Mouse (Mus musculus) small intestine, adult 2 months (tissue): ENCODE results near the gene Krtdap. TPM values are rescaled to one million over a fixed set of nuclear protein-coding genes. Genes with fewer than 3 reads are reported as not detected.
A peak's percentile ranks its signal among the peaks of the same experiment; 100 is the strongest.

Experiments used
- H3K27ac ChIP-seq: fragments of 200-500 bp; 2 replicates; pipeline ENCODE4 v1.5.1; 2012; ENCODE audit warnings: low read depth, low read length, control low read depth, inconsistent platforms; ENCODE audit not compliant: insufficient read depth
- H3K27me3 ChIP-seq: fragments of 200-500 bp; 2 replicates; pipeline ENCODE4 v1.6.1; 2012; ENCODE audit warnings: mild to moderate bottlenecking, moderate library complexity, low read length, inconsistent platforms; ENCODE audit not compliant: control insufficient read depth, insufficient read depth
- H3K36me3 ChIP-seq: fragments of 200-500 bp; 2 replicates; pipeline ENCODE4 v1.6.1; 2012; ENCODE audit warnings: mild to moderate bottlenecking, low read length, control low read depth, inconsistent platforms; ENCODE audit not compliant: control insufficient read depth, insufficient read depth
- H3K4me1 ChIP-seq: fragments of 200-500 bp; 2 replicates; pipeline ENCODE4 v1.6.1; 2012; ENCODE audit warnings: low read length, inconsistent platforms, mixed read lengths; ENCODE audit not compliant: control insufficient read depth, insufficient read depth, insufficient read length
- H3K4me3 ChIP-seq: fragments of 200-500 bp; 2 replicates; pipeline ENCODE4 v1.5.1; 2012; ENCODE audit warnings: low read depth, mild to moderate bottlenecking, control low read depth, inconsistent platforms, low read length, moderate library complexity
- CTCF ChIP-seq: fragments of 200-500 bp; IDR thresholded peaks from 2 replicates; pipeline ENCODE4 v1.5.1; 2012; ENCODE audit warnings: low read depth, mild to moderate bottlenecking, control low read depth, inconsistent platforms, low read length, moderate library complexity, mixed read lengths; ENCODE audit not compliant: insufficient replicate concordance, insufficient read length; ENCODE audit errors: extremely low read depth
- POLR2A ChIP-seq: fragments of 200-500 bp; IDR thresholded peaks from 2 replicates; pipeline ENCODE4 v1.6.1; 2012; ENCODE audit warnings: low read depth, mild to moderate bottlenecking, control low read depth, inconsistent platforms, low read length, moderate library complexity
- WGBS: fragments of 180-500 bp; shearing (Covaris S2); methylation state at CpG from one replicate; pipeline ENCODE4 v1.1.7; 2018; 5-methylcytosine and 5-hydroxymethylcytosine counted together
- polyA plus RNA-seq: library from polyadenylated mRNA; depleted of rRNA; stranded (reverse); fragments of >200 nt; gene quantifications from 2 replicates; pipeline ENCODE4 v1.2.3, GENCODE M21; 2012

Krtdap gene
- polyA plus RNA-seq, 1 experiment, result not detected

- Histone ChIP-seq H3K4me3 (no peak within 1 kb of the TSS), H3K27ac (no peak within 1 kb of the TSS), H3K27me3 (no peaks in the 10 kb centered on the region), H3K4me1 (no peaks in the 10 kb centered on the region), H3K36me3 (no peaks in the 10 kb centered on the region)
- WGBS, result 66% methylated on average over 5 of the region's 5 CpGs
- no peak for TF ChIP-seq CTCF
- no peak for TF ChIP-seq POLR2A
Observed at GRCm38 (mm10) chr7:30751086-30751669, 36.5 kb upstream of the Krtdap start, which contains the start of gene Sbsn. TSS of gene Sbsn (plus strand) at chr7:30751471.

DNA sequence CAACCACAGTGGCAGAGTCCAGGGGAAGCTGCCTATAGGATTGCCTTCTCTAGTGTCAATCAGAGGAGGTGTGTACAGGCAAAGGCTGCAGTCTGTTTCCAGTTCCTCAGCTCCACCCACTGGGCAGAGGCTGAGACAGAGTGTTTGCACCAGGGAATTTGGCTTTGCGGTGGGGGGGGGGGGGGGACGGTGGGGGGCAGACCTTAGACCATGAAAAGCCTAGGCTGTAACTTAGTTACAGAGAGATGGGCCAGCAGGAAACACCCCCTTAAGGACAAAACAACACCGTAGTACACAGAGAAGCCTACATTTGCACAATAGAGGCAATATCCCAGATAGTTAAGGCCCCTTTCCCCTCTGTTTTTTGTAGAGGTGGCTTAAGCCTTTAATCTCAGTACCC lies 30.7 kb upstream of the Krtdap start:
- Histone ChIP-seq H3K4me1 (no peaks in the 10 kb centered on the region), H3K4me3 (no peak overlapping the region), H3K36me3 (no peaks in the 10 kb centered on the region), H3K27ac (no peak overlapping the region), H3K27me3 (no peaks in the 10 kb centered on the region)
- 66% methylated on average over 3 of the region's 3 CpGs for WGBS
- TF ChIP-seq POLR2A (no peak), CTCF (no peak)

DNA sequence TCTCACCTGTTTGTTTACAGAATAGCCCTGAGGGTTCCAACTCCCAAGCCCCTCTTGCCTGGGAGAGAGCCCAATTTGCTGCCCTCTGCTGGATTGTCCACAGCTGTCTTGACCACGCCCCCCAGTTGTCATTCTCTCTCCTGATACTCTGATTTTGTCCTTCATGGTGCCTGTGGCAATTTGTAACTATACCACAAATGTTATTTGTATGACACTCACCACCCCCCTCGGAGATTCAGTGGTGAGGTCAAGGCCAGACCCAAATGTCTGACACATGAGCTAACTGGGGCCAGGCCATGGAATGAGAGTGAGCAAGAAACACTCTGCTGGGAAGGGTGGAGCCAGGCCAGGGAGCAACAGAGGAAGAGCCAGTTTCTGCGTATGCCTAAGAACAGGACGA lies 28.8 kb upstream of the Krtdap start:
- H3K4me3 ChIP-seq, result no peak overlapping the region
- H3K27me3 ChIP-seq, result no peaks in the 10 kb centered on the region
- WGBS, result 26% methylated on average over 4 of the region's 4 CpGs
- no peaks in the 10 kb centered on the region for H3K4me1 ChIP-seq
- no peak overlapping the region for H3K27ac ChIP-seq
- no peak for TF ChIP-seq POLR2A
- peak; percentile 46; the same call in 1 of the 2 replicates for TF ChIP-seq CTCF
- H3K36me3 ChIP-seq, result no peaks in the 10 kb centered on the region

DNA sequence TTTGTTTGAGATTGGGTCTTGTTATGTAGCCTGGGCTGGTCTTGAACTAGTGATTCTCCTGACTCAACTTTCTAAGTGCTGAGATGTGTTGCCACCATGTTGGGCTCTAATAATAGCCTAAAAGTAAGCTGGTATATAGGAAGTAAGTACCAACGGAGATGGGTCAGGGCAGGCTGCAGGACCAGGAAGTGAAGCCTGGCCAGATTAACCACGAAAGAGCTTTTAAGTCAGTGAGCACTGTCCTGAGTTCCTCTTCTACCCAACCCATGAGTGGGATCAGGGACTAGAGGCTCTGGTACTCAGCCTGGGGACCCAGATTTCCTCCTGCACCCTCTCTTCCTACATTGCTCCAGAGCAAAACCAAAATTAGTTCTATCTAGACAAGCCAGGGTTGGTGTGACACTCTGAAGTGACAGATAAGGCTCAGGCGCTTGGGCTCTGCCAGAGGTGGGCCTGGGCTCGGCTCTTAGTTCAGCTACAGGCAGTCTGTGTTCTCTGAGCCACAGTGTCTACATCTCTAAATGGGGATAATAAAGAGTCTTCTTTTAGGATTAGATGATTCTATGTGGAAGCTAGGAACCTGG lies 25.8 kb upstream of the Krtdap start:
- Histone ChIP-seq H3K4me1 (no peaks in the 10 kb centered on the region), H3K36me3 (no peaks in the 10 kb centered on the region), H3K27ac (no peak overlapping the region), H3K27me3 (no peaks in the 10 kb centered on the region), H3K4me3 (no peak overlapping the region)
- WGBS, result 61% methylated on average over 4 of the region's 4 CpGs
- TF ChIP-seq CTCF (no peak), POLR2A (no peak)

DNA sequence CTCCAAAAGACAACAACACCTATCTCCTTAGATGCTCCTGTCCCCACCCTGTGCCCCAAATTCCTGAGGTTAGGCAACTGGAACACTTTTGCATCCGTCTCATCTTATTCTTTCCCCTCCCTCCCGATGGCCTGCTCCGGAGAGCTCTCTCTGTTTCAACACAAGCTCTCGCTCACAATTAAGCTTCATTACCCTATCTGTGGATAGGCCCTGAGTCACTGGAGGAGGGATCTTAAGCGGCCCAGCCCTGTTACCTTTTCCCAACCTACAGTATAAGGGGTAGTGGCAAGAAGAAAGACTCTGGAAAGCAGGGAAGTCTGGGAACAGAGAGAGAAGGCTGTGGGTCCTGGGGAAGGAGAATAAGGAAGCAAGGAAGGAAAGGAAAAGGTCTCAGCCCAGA lies 24.2 kb upstream of the Krtdap start, which contains the start of gene Dmkn:
TSS of gene Dmkn (plus strand) at position 301 of the 400 bp plus-strand sequence.
- Histone ChIP-seq H3K36me3 (no peaks in the 10 kb centered on the region), H3K4me1 (no peaks in the 10 kb centered on the region), H3K4me3 (no peak within 1 kb of the TSS), H3K27ac (no peak within 1 kb of the TSS), H3K27me3 (no peaks in the 10 kb centered on the region)
- no peak for TF ChIP-seq CTCF
- no peak for TF ChIP-seq POLR2A
- 58% methylated on average over 5 of the region's 5 CpGs for WGBS

- Histone ChIP-seq H3K36me3 (no peaks in the 10 kb centered on the region), H3K27me3 (no peaks in the 10 kb centered on the region), H3K4me3 (no peak overlapping the region), H3K4me1 (peaks cover 7% of the 10 kb centered on the region; the same call in 1 of the 2 replicates), H3K27ac (no peak overlapping the region)
- no peak for TF ChIP-seq CTCF
- TF ChIP-seq POLR2A, result no peak
- 60% methylated on average over 11 of the region's 11 CpGs for WGBS
Observed at GRCm38 (mm10) chr7:30765173-30765572, 22.5 kb upstream of the Krtdap start.

DNA sequence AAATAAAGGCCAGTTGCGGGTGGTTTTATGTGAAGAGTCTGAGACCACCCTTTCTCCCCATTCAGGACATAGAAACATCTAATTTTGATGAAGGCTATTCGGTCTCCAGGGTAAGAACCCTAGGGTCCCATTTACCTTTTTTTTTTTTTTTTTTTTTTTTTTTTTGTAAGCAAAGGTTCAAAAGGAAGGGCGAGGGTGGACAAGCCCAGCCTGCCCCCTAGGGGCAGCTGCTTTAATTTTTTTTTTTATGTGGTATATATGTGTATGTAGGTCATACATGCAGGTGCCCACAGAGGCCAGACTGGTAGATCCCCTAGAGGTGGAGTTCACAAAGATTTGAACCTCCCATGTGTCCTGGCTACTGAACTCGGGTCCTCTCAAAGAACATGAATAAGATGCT lies 21.3 kb upstream of the Krtdap start:
- Histone ChIP-seq H3K27me3 (no peaks in the 10 kb centered on the region), H3K4me3 (no peak overlapping the region), H3K27ac (no peak overlapping the region), H3K36me3 (no peaks in the 10 kb centered on the region), H3K4me1 (peaks cover 7% of the 10 kb centered on the region; the same call in 1 of the 2 replicates)
- peak; percentile 8; the same call in 1 of the 2 replicates for TF ChIP-seq CTCF
- no peak for TF ChIP-seq POLR2A
- 90% methylated on average over 4 of the region's 4 CpGs for WGBS

DNA sequence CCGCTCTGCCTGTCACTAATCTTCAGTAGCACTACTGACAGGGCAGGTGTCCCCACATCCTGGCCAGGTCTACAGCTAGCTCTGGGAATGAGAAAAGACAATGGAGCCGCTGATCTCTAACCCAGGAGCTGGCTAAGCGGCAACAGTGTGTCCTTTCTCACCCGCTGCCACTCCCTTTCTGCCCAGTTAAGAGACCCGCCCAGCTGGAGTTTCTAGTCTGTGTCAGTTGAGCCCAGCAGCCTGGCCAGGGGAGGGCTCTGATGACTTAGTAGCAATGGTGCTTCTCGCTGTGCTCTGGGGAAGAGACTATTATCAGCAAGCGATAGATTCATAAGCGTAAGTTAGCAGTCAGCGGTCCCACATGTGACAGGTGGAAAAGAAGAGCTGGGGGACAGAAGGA lies 18.5 kb upstream of the Krtdap start:
- Histone ChIP-seq H3K36me3 (no peaks in the 10 kb centered on the region), H3K4me1 (peaks cover 7% of the 10 kb centered on the region; the same call in 1 of the 2 replicates), H3K4me3 (no peak overlapping the region), H3K27ac (no peak overlapping the region), H3K27me3 (no peaks in the 10 kb centered on the region)
- WGBS, result 15% methylated on average over 9 of the region's 9 CpGs
- TF ChIP-seq CTCF (no peak), POLR2A (no peak)
